Mouse (Mus musculus) lung, postnatal 0 days (tissue): ENCODE measurements around the gene Olfr1425. TPM values are rescaled to one million over a fixed set of nuclear protein-coding genes. Genes with fewer than 3 reads are reported as not detected.
"Not testable (repeated sequence)": the region's sequence is repeated elsewhere in the genome, so short reads cannot be mapped to it uniquely, and the experiment has no call there.

Experiments used
- ATAC-seq: fragments of 200-750 bp; cut with Nextera tagmentation; 2 replicates; pipeline ENCODE4 v1.8.0; 2017; ENCODE audit warnings: moderate library complexity
- DNase-seq: peaks from one replicate; pipeline ENCODE4 v3.0.0-alpha.2; 2016; ENCODE audit warnings: low spot score
- H3K27ac ChIP-seq: fragments of 300-500 bp; sonication (generic); 2 replicates; pipeline ENCODE4 v1.5.1; 2014; ENCODE audit warnings: antibody characterized with exemption, mild to moderate bottlenecking, low read length, mixed read lengths
- H3K27me3 ChIP-seq: fragments of 300-500 bp; sonication (generic); replicated peaks from 2 replicates; pipeline ENCODE4 v1.6.1; 2014; ENCODE audit warnings: low read length, mixed read lengths; ENCODE audit not compliant: insufficient read depth
- H3K36me3 ChIP-seq: fragments of 300-500 bp; sonication (generic); 2 replicates; pipeline ENCODE4 v1.6.1; 2014; ENCODE audit warnings: low read length, mixed read lengths; ENCODE audit not compliant: insufficient read depth
- H3K4me1 ChIP-seq: fragments of 300-500 bp; sonication (generic); 2 replicates; pipeline ENCODE4 v1.6.1; 2014; ENCODE audit warnings: antibody characterized with exemption, low read depth, low read length, mixed read lengths; ENCODE audit not compliant: insufficient read depth
- H3K4me2 ChIP-seq: fragments of 300-500 bp; sonication (generic); replicated peaks from 2 replicates; pipeline ENCODE4 v1.6.1; 2014; ENCODE audit warnings: low read depth, mild to moderate bottlenecking, low read length, moderate library complexity, mixed read lengths
- H3K4me3 ChIP-seq: fragments of 300-500 bp; sonication (generic); 2 replicates; pipeline ENCODE4 v1.5.1; 2014; ENCODE audit warnings: low read depth, low read length
- H3K9ac ChIP-seq: fragments of 300-500 bp; sonication (generic); replicated peaks from 2 replicates; pipeline ENCODE4 v1.6.1; 2014; ENCODE audit warnings: low read depth, mild to moderate bottlenecking
- H3K9me3 ChIP-seq: fragments of 300-500 bp; sonication (generic); 2 replicates; pipeline ENCODE4 v1.6.1; 2016; ENCODE audit warnings: low read length, mixed read lengths
- CTCF ChIP-seq: IDR thresholded peaks from 2 replicates; pipeline ENCODE4 v1.5.1; 2016; ENCODE audit warnings: antibody characterized with exemption, mild to moderate bottlenecking
- EP300 ChIP-seq: IDR thresholded peaks from 2 replicates; pipeline ENCODE4 v1.6.1; 2016; ENCODE audit warnings: antibody characterized with exemption, mild to moderate bottlenecking, control low read depth
- WGBS: fragments of 180-500 bp; shearing (Covaris S2); extraction: QIAGEN DNeasy Blood & Tissue Kit; methylation state at CpG from one replicate; pipeline ENCODE4 v1.1.7; 2014; 5-methylcytosine and 5-hydroxymethylcytosine counted together
- polyA plus RNA-seq: library from polyadenylated mRNA; unstranded; fragments of >200 nt; fragmentation: Nextera tagmentation; extraction: Ambion mirVana; gene quantifications from 2 replicates; pipeline ENCODE4 v1.2.1, GENCODE M21; 2015

Olfr1425 gene
- polyA plus RNA-seq, result not detected in 2 replicates

DNA sequence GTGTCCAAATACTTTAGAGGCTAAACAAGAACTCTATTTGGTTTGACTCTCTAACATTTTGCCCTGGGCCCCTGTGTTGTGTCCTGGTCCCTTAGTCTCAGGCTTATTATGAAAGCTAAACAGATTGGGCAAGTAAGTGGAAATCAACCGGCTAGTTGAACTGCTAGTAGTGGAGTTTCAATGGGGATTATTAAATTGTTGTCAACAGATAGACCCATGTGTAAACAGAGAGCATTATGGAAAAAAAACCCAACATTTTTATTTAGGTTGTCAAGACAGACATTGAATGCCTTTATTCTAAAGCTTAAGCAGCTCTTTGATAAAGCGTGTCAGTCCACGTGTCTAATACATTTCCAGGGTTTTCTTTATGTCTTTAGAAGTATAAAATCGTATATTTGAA, at the start of gene Olfr1425:
Gene Olfr1425, minus strand, starts transcription at position 101 of the 400 bp plus-strand sequence.
- H3K9ac ChIP-seq, H3K4me3 ChIP-seq, H3K4me2 ChIP-seq, ATAC-seq, H3K36me3 ChIP-seq, H3K27me3 ChIP-seq, H3K4me1 ChIP-seq, H3K27ac ChIP-seq, H3K9me3 ChIP-seq, DNase-seq: not testable (repeated sequence)
- 83% methylated on average over 4 of the region's 4 CpGs for WGBS

- no peak within 1 kb of the TSS for H3K4me3 ChIP-seq
- H3K9me3 ChIP-seq, result no peaks in the 10 kb centered on the region
- H3K9ac ChIP-seq, result no peak within 1 kb of the TSS
- H3K4me2 ChIP-seq, result no peak within 1 kb of the TSS
- no peak for DNase-seq
- H3K27ac ChIP-seq, result no peak within 1 kb of the TSS
- H3K27me3 ChIP-seq, result no peaks in the 10 kb centered on the region
- WGBS, result 60% methylated on average over 3 of the region's 3 CpGs
- H3K36me3 ChIP-seq, result no peaks in the 10 kb centered on the region
- no peak for TF ChIP-seq CTCF
- no peak for TF ChIP-seq EP300
- no peaks in the 10 kb centered on the region for H3K4me1 ChIP-seq
- no peak for ATAC-seq
Measured at GRCm38 (mm10) chr19:12123103-12123502, 45.6 kb upstream of the Olfr1425 start, which contains the start of gene Olfr76. Gene Olfr76, minus strand, starts transcription at chr19:12123203.

GRCm38 (mm10) chr19:12116464-12116863, 38.9 kb upstream of the Olfr1425 start:
- 85% methylated on average over 3 of the region's 3 CpGs for WGBS
- Histone ChIP-seq H3K36me3 (no peaks in the 10 kb centered on the region), H3K9me3 (no peaks in the 10 kb centered on the region), H3K9ac (no peak overlapping the region), H3K4me3 (no peak overlapping the region), H3K27me3 (no peaks in the 10 kb centered on the region), H3K27ac (no peak overlapping the region), H3K4me2 (no peak overlapping the region), H3K4me1 (no peaks in the 10 kb centered on the region)
- ATAC-seq (no peak), DNase-seq (no peak)
- TF ChIP-seq EP300 (no peak), CTCF (no peak)

- H3K4me1 ChIP-seq, result no peaks in the 10 kb centered on the region
- ATAC-seq (no peak), DNase-seq (no peak)
- no peak within 1 kb of the TSS for H3K4me2 ChIP-seq
- H3K9me3 ChIP-seq, result no peaks in the 10 kb centered on the region
- no peaks in the 10 kb centered on the region for H3K36me3 ChIP-seq
- no peak within 1 kb of the TSS for H3K4me3 ChIP-seq
- H3K27ac ChIP-seq, result no peak within 1 kb of the TSS
- WGBS, result 64% methylated on average over 1 of the region's 1 CpGs
- H3K27me3 ChIP-seq, result no peaks in the 10 kb centered on the region
- no peak within 1 kb of the TSS for H3K9ac ChIP-seq
- TF ChIP-seq EP300, result no peak
- no peak for TF ChIP-seq CTCF
Measured at GRCm38 (mm10) chr19:12115797-12116196, 38.3 kb upstream of the Olfr1425 start, which contains the start of gene Olfr1428. Gene Olfr1428, minus strand, starts transcription at chr19:12115897.

- Histone ChIP-seq H3K27me3 (no peaks in the 10 kb centered on the region), H3K4me1 (no peaks in the 10 kb centered on the region), H3K36me3 (no peaks in the 10 kb centered on the region), H3K27ac (no peak overlapping the region), H3K9ac (no peak overlapping the region), H3K9me3 (no peaks in the 10 kb centered on the region), H3K4me3 (no peak overlapping the region), H3K4me2 (no peak overlapping the region)
- DNase-seq, result no peak
- 36% methylated on average over 1 of the region's 1 CpGs for WGBS
- ATAC-seq, result no peak
- TF ChIP-seq CTCF (no peak), EP300 (no peak)
Measured at GRCm38 (mm10) chr19:12113807-12114206, 36.3 kb upstream of the Olfr1425 start.

GRCm38 (mm10) chr19:12104541-12104940, 27.0 kb upstream of the Olfr1425 start:
- no peaks in the 10 kb centered on the region for H3K36me3 ChIP-seq
- H3K4me1 ChIP-seq, result no peaks in the 10 kb centered on the region
- WGBS, result 58% methylated on average over 1 of the region's 1 CpGs
- no peak overlapping the region for H3K27ac ChIP-seq
- no peak overlapping the region for H3K4me2 ChIP-seq
- TF ChIP-seq EP300 (no peak), CTCF (no peak)
- no peak overlapping the region for H3K4me3 ChIP-seq
- no peaks in the 10 kb centered on the region for H3K9me3 ChIP-seq
- H3K27me3 ChIP-seq, result no peaks in the 10 kb centered on the region
- no peak for ATAC-seq
- no peak for DNase-seq
- H3K9ac ChIP-seq, result no peak overlapping the region

DNA sequence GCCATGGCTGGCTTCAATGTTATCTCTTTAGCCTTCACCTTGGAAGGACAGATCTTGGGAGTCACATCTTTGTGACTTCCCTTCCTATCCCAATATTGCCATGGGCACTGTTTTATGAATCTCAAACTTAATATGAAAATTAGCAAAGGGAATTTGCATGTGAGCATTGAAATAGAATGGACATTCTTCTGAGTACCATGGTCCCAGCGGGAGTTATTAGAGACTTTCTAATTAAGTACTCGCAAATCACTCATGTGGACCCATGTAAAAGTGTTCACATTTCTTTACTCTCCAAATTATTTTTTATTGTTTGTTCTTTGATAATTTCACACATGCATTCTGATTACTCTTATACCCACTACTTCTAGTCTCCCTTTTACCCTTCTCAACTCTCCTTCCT, 25.7 kb upstream of the Olfr1425 start, which contains the start of gene Olfr1427:
Gene Olfr1427, minus strand, starts transcription at position 101 of the 400 bp plus-strand sequence.
- H3K27me3 ChIP-seq, result no peaks in the 10 kb centered on the region
- WGBS, result 95% methylated on average over 2 of the region's 2 CpGs
- no peaks in the 10 kb centered on the region for H3K36me3 ChIP-seq
- no peak within 1 kb of the TSS for H3K9ac ChIP-seq
- no peak within 1 kb of the TSS for H3K27ac ChIP-seq
- ATAC-seq (no peak), DNase-seq (no peak)
- H3K9me3 ChIP-seq, result no peaks in the 10 kb centered on the region
- H3K4me1 ChIP-seq, result no peaks in the 10 kb centered on the region
- H3K4me2 ChIP-seq, result no peak within 1 kb of the TSS
- no peak within 1 kb of the TSS for H3K4me3 ChIP-seq
- TF ChIP-seq CTCF (no peak), EP300 (no peak)
